Mouse (Mus musculus) MEL (cell line): Measurements from ENCODE around the gene Pbx3. TPM values are rescaled to one million over a fixed set of nuclear protein-coding genes. Genes with fewer than 3 reads are reported as not detected.

Experiments used
- DNase-seq: peaks from one replicate; pipeline ENCODE4 v3.0.0; 2011; ENCODE audit warnings: low read depth, low spot score
- H3K27ac ChIP-seq: 2 replicates; pipeline ENCODE4 v1.5.1; 2012; ENCODE audit warnings: low read depth, mild to moderate bottlenecking, control low read depth, low read length, moderate library complexity; ENCODE audit not compliant: control insufficient read depth
- H3K27me3 ChIP-seq, 2 experiments: fragments of 150-350 bp in 1 of 2; sonication (generic) in 1 of 2; 2 replicates each; pipeline ENCODE4 v1.6.1; 2012; ENCODE audit warnings: low read length in 2 of 2, mild to moderate bottlenecking in 2 of 2, improper control_type of control experiment in 1 of 2, moderate library complexity in 1 of 2; ENCODE audit not compliant: insufficient read depth in 2 of 2, control insufficient read depth in 1 of 2
- H3K36me3 ChIP-seq, 2 experiments: 2 replicates each; pipeline ENCODE4 v1.6.1; 2012 to 2014; ENCODE audit warnings: low read length in 2 of 2, improper control_type of control experiment in 1 of 2, inconsistent platforms in 1 of 2, mild to moderate bottlenecking in 1 of 2; ENCODE audit not compliant: insufficient read depth in 2 of 2, control insufficient read depth in 1 of 2
- H3K4me1 ChIP-seq, 2 experiments: fragments of 150-350 bp in 1 of 2; sonication (generic) in 1 of 2; 2 replicates each; pipeline ENCODE4 v1.6.1; 2012; ENCODE audit warnings: low read length in 2 of 2, improper control_type of control experiment in 1 of 2, mild to moderate bottlenecking in 1 of 2; ENCODE audit not compliant: insufficient read depth in 2 of 2, control insufficient read depth in 1 of 2
- H3K4me3 ChIP-seq, 2 experiments: fragments of 150-350 bp in 1 of 2; sonication (generic) in 1 of 2; 2 replicates each; pipeline ENCODE4 v1.5.1; 2012; ENCODE audit warnings: low read depth in 2 of 2, low read length in 2 of 2, mild to moderate bottlenecking in 2 of 2, moderate library complexity in 2 of 2, control low read depth in 1 of 2, improper control_type of control experiment in 1 of 2; ENCODE audit not compliant: control insufficient read depth in 1 of 2, insufficient read depth in 1 of 2
- H3K79me2 ChIP-seq: 2 replicates; pipeline ENCODE4 v1.6.1; 2012; ENCODE audit warnings: mild to moderate bottlenecking, low read length, moderate library complexity; ENCODE audit not compliant: control insufficient read depth, poor library complexity, insufficient read depth
- H3K9ac ChIP-seq: 2 replicates; pipeline ENCODE4 v1.6.1; 2012; ENCODE audit warnings: low read depth, mild to moderate bottlenecking, control low read depth, low read length, moderate library complexity; ENCODE audit not compliant: control insufficient read depth, poor library complexity, severe bottlenecking
- H3K9me3 ChIP-seq: fragments of 150-350 bp; sonication (generic); replicated peaks from 2 replicates; pipeline ENCODE4 v1.6.1; 2012; ENCODE audit warnings: mild to moderate bottlenecking, low read length, improper control_type of control experiment, moderate library complexity; ENCODE audit not compliant: insufficient read depth
- BHLHE40 ChIP-seq: IDR thresholded peaks from 2 replicates; pipeline ENCODE4 v1.6.1; 2012; ENCODE audit warnings: low read depth, mild to moderate bottlenecking, inconsistent platforms, low read length, improper control_type of control experiment, borderline replicate concordance
- EP300 ChIP-seq, 2 experiments: IDR thresholded peaks; 2 replicates each; pipeline ENCODE4 v1.6.1; 2011; ENCODE audit warnings: improper control_type of control experiment in 2 of 2, low read length in 2 of 2, low read depth in 1 of 2, mild to moderate bottlenecking in 1 of 2
- KAT2A ChIP-seq: conservative IDR thresholded peaks from 2 replicates; pipeline ENCODE4 v1.6.1; 2012; ENCODE audit warnings: low read depth, low read length, improper control_type of control experiment, inconsistent platforms
- MAX ChIP-seq: IDR thresholded peaks from 2 replicates; pipeline ENCODE4 v1.6.1; 2011; ENCODE audit warnings: low read length, improper control_type of control experiment
- MYB ChIP-seq: IDR thresholded peaks from 2 replicates; pipeline ENCODE4 v1.6.1; 2011; ENCODE audit warnings: mild to moderate bottlenecking, low read depth, low read length, improper control_type of control experiment
- NELFE ChIP-seq: IDR thresholded peaks from 2 replicates; pipeline ENCODE4 v1.6.1; 2011; ENCODE audit warnings: low read depth, low read length, improper control_type of control experiment
- POLR2AphosphoS5 ChIP-seq: IDR thresholded peaks from 2 replicates; pipeline ENCODE4 v1.6.1; 2012; ENCODE audit warnings: low read depth, borderline replicate concordance, mild to moderate bottlenecking, inconsistent platforms, low read length, moderate library complexity, mixed read lengths
- RAD21 ChIP-seq: IDR thresholded peaks from 2 replicates; pipeline ENCODE4 v1.6.1; 2011; ENCODE audit warnings: mild to moderate bottlenecking, low read depth, low read length, improper control_type of control experiment
- RCOR1 ChIP-seq: IDR thresholded peaks from 2 replicates; pipeline ENCODE4 v1.6.1; 2012; ENCODE audit warnings: low read depth, mild to moderate bottlenecking, inconsistent platforms, low read length, improper control_type of control experiment
- TBP ChIP-seq: IDR thresholded peaks from 2 replicates; pipeline ENCODE4 v1.8.0; 2011; ENCODE audit warnings: low read depth, low read length, improper control_type of control experiment
- TCF12 ChIP-seq: IDR thresholded peaks from 2 replicates; pipeline ENCODE4 v1.6.1; 2014; ENCODE audit warnings: low read depth, mild to moderate bottlenecking, inconsistent platforms, low read length, improper control_type of control experiment, moderate library complexity
- UBTF ChIP-seq: IDR thresholded peaks from 2 replicates; pipeline ENCODE4 v1.6.1; 2012; ENCODE audit warnings: low read depth, mild to moderate bottlenecking, inconsistent platforms, low read length, improper control_type of control experiment, moderate library complexity, borderline replicate concordance; ENCODE audit not compliant: insufficient read depth
- USF1 ChIP-seq: IDR thresholded peaks from 2 replicates; pipeline ENCODE4 v1.6.1; 2014; ENCODE audit warnings: low read depth, mild to moderate bottlenecking, inconsistent platforms, low read length, improper control_type of control experiment, moderate library complexity
- ZMIZ1 ChIP-seq: IDR thresholded peaks from 2 replicates; pipeline ENCODE4 v1.6.1; 2012; ENCODE audit warnings: low read depth, mild to moderate bottlenecking, inconsistent platforms, low read length, improper control_type of control experiment, moderate library complexity
- polyA plus RNA-seq, 2 experiments: library from polyadenylated mRNA; stranded (reverse) in 1 of 2; unstranded in 1 of 2; fragments of >175 nt in 1 of 2; fragments of >200 nt in 1 of 2; gene quantifications; 2 replicates each; pipeline versions ENCODE4 v1.2.1 to v1.2.4; 2012; ENCODE audit warnings: low replicate concordance in 2 of 2, low read depth in 1 of 2; ENCODE audit not compliant: insufficient read length in 2 of 2, insufficient read depth in 1 of 2, missing spikeins in 1 of 2
- total RNA-seq: library from RNA; depleted of rRNA; stranded (reverse); fragments of 300-350 nt; gene quantifications from 2 replicates; pipeline ENCODE4 v1.2.3, GENCODE M21; 2012

Pbx3 gene
- total and polyA plus RNA-seq, 3 experiments = 10.1 to 22.4 TPM; not detected in 1

DNA sequence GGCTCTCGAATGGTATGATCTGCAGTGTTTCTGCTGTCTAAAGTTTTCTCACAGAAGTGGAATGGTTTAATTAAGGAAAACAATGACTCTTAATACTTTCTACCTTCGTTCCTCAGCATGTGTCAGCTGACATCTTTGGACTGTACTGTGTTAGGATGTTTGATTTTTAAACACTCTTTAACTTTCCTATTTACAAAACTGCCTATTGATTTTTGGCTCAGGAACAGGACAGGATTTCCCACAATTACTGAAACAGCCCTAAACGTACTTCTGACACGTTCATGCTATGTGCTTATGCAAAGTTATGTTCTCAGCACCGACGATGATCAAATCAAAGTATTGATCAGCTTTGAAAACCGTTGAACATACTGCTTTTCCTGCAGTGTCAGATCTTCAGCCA is 224.7 kb downstream of the Pbx3 start:
- Histone ChIP-seq H3K4me3 (no peak overlapping the region), H3K4me1 (no peaks in the 10 kb centered on the region), H3K79me2 (no peaks in the 10 kb centered on the region), H3K36me3 (no peaks in the 10 kb centered on the region), H3K27ac (no peak overlapping the region), H3K9me3 (no peaks in the 10 kb centered on the region), H3K9ac (no peak overlapping the region), H3K27me3 (peaks cover 0 to 2% of the 10 kb centered on the region in 2 experiments; a peak in 1 of 4 replicates)
- no peak for DNase-seq
- no peak for TF ChIP-seq TBP

DNA sequence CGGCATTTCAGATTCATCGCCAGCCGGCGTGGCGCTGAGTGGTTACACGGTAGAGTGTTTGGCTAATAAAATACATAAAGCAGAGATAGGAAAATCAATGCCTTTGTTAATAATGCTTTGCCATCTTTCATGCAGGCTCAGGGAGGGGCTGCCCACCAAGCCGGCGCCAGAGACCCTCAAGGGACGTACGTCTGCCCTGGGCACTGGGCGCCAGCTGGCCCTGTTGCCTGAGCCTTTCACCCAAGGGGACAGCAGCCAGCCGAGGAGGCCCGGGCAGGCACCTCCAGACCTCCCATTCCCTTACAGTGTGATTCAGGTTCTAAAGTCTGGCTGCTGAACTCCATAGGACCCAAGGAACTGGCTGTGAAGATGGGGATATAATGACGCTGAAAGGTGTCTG is 225.5 kb downstream of the Pbx3 start:
- Histone ChIP-seq H3K9me3 (no peaks in the 10 kb centered on the region), H3K27ac (no peak overlapping the region)

DNA sequence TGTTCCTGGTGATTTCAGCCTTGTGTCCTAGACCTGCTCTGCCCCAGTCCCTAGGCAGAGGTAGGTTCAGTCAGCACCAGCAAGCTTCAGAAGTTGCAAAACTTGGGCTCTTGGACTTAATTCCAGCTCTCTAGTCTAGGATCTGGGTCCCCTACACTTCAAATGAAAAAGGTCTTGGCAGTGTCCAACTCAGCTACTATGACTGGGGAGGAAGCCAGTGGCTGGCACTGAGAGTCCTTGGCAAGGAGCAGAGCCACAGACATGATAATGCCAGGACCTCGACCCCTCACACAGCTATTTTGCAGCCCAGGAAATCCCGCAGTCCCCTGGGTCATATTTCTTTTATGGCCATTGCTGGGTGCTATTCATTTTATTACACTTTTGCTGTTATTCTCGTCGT is 225.9 kb downstream of the Pbx3 start:
- Histone ChIP-seq H3K4me3 (no peak overlapping the region), H3K27me3 (no peaks in the 10 kb centered on the region), H3K27ac (no peak overlapping the region), H3K4me1 (no peaks in the 10 kb centered on the region), H3K9ac (no peak overlapping the region), H3K79me2 (no peaks in the 10 kb centered on the region), H3K9me3 (no peaks in the 10 kb centered on the region), H3K36me3 (no peaks in the 10 kb centered on the region)
- no peak for DNase-seq
- TF ChIP-seq POLR2AphosphoS5 = no peak
- TF ChIP-seq UBTF = no peak
- no peak for TF ChIP-seq KAT2A
- TF ChIP-seq TCF12 = no peak
- no peak for TF ChIP-seq MAX
- TF ChIP-seq RCOR1 = no peak
- no peak for TF ChIP-seq USF1
- no peak for TF ChIP-seq ZMIZ1
- no peak for TF ChIP-seq EP300 (IDR thresholded peaks at IDR 0.05; ENCODE audit: low read depth in 1 of 2, low read length in 2 of 2)
- no peak for TF ChIP-seq RAD21
- TF ChIP-seq BHLHE40 = no peak

More for the DNA sequence above, 225.5 kb downstream of the Pbx3 start:
- Histone ChIP-seq H3K4me3 (no peak overlapping the region), H3K79me2 (no peaks in the 10 kb centered on the region), H3K36me3 (no peaks in the 10 kb centered on the region), H3K9ac (no peak overlapping the region), H3K27me3 (no peaks in the 10 kb centered on the region), H3K4me1 (no peaks in the 10 kb centered on the region)
- no peak for DNase-seq
- no peak for TF ChIP-seq MYB
- no peak for TF ChIP-seq NELFE
